Mouse (Mus musculus) layer of hippocampus, adult 9-11 months (tissue): ENCODE results near the gene Fam89a.

ENCODE experiments used
- DNase-seq: peaks from one replicate; pipeline ENCODE4 v3.0.0; 2022

Fam89a gene

GRCm38 (mm10) chr8:124752325-124752862 is 762 bp upstream of the Fam89a start:
- DNase-seq: no peak

GRCm38 (mm10) chr8:124751191-124751590 is 441 bp downstream of the Fam89a start:
- DNase-seq: no peak

GRCm38 (mm10) chr8:124746661-124747060 is 5.0 kb downstream of the Fam89a start:
- no peak for DNase-seq

GRCm38 (mm10) chr8:124739268-124739667 is 12.4 kb downstream of the Fam89a start:
- no peak for DNase-seq

GRCm38 (mm10) chr8:124735371-124735911 is 16.2 kb downstream of the Fam89a start:
- DNase-seq: no peak

- no peak for DNase-seq
Measured at GRCm38 (mm10) chr8:124732828-124733227, 18.8 kb downstream of the Fam89a start.

- no peak for DNase-seq
Measured at GRCm38 (mm10) chr8:124724301-124724700, 27.3 kb downstream of the Fam89a start.

GRCm38 (mm10) chr8:124721862-124722515 is 29.6 kb downstream of the Fam89a start, which contains the start of the genes Ttc13 and Arv1:
TSS of gene Ttc13 (minus strand) at chr8:124721983.
TSS of gene Arv1 (plus strand) at chr8:124722139.
- peak; percentile 98 for DNase-seq

GRCm38 (mm10) chr8:124720938-124721861 is 30.4 kb downstream of the Fam89a start:
- no peak for DNase-seq

- no peak for DNase-seq
Measured at GRCm38 (mm10) chr8:124720133-124720532, 31.5 kb downstream of the Fam89a start.

- no peak for DNase-seq
Measured at GRCm38 (mm10) chr8:124715736-124716135, 35.9 kb downstream of the Fam89a start.

GRCm38 (mm10) chr8:124713207-124713606 is 38.4 kb downstream of the Fam89a start:
- DNase-seq: no peak

- no peak for DNase-seq
Measured at GRCm38 (mm10) chr8:124705823-124706222, 45.8 kb downstream of the Fam89a start.

- peak; percentile 38 for DNase-seq
Measured at GRCm38 (mm10) chr8:124704376-124704775, 47.3 kb downstream of the Fam89a start.

GRCm38 (mm10) chr8:124703526-124703925 is 48.1 kb downstream of the Fam89a start:
- no peak for DNase-seq

- peak; percentile 41 for DNase-seq
Measured at GRCm38 (mm10) chr8:124702183-124702582, 49.4 kb downstream of the Fam89a start.

- no peak for DNase-seq
Measured at GRCm38 (mm10) chr8:124701023-124701422, 50.6 kb downstream of the Fam89a start.

GRCm38 (mm10) chr8:124700271-124700670 is 51.4 kb downstream of the Fam89a start:
- no peak for DNase-seq

GRCm38 (mm10) chr8:124695424-124696100 is 56.1 kb downstream of the Fam89a start:
- no peak for DNase-seq

- no peak for DNase-seq
Measured at GRCm38 (mm10) chr8:124691706-124692105, 59.9 kb downstream of the Fam89a start.
